Mouse (Mus musculus): ENCODE results near the gene Zfp672. TPM values are rescaled to one million over a fixed set of nuclear protein-coding genes. Genes with fewer than 3 reads are reported as not detected.

Gene Zfp672
- total and polyA plus RNA-seq, 3 experiments, result 31.2 to 38.8 (median 34.9) TPM

DNA sequence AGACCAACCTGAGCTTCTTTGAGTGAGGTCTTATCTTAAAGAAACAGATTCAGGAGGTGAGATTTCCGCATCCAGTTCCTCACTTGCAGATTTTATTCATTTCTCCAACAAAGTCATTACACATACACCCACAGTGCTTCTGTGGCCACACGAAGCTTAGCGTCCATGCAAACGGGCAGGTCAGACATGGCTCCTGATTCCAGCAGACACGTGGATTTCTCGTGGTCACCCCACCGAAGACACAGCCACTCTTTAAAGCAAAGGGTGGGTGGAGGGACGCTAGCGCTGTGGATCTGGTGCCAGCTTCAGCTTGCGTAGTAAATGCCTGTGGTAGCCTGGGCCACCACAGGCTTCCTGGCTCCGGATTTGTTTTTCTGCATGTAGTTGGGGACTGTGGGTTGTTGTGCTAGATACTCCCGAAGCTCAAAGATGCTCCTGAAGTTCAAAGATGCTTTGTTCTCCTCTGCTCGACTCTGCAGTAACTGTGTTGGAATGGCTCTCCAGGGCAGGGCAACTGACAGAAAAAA is 48.1 kb downstream of the Zfp672 start:
- dilution Hi-C loops (cut with MboI; ENCODE audit: extremely low pct_ligation_motif_present, extremely low pct_unique_long_range_greater_than_20kb, low sequenced_read_pairs) (no loop called here), in situ Hi-C loops (cut with MboI; ENCODE audit: low pct_ligation_motif_present, low pct_unique_long_range_greater_than_20kb, low sequenced_read_pairs) (no loop called here)
- Histone ChIP-seq H3K27ac (ENCODE audit: insufficient read depth, low read depth) (no peak overlapping the region), H3K27me3 (replicated peaks) (peaks cover 72% of the 10 kb centered on the region), H3K4me3 (replicated peaks in 1 of 3; ENCODE audit: low read depth in 2 of 3, low read length in 2 of 3, poor library complexity in 1 of 3) (peak overlapping the region in 1 of 3 experiments; percentile 21), H3K4me1 (ENCODE audit: control insufficient read depth in 1 of 2, insufficient read depth in 2 of 2) (peaks cover 14 to 19% of the 10 kb centered on the region in 2 experiments), H3K9me3 (replicated peaks; ENCODE audit: low read length) (no peaks in the 10 kb centered on the region), H3K36me3 (replicated peaks in 1 of 2; ENCODE audit: control insufficient read depth in 1 of 2, insufficient read depth in 1 of 2, low read length in 1 of 2) (no peaks in the 10 kb centered on the region), H3K79me2 (replicated peaks; ENCODE audit: control insufficient read depth, extremely low read depth, insufficient read depth, poor library complexity, severe bottlenecking) (no peaks in the 10 kb centered on the region), H3K4me2 (ENCODE audit: insufficient read depth, low read depth, poor library complexity, severe bottlenecking) (peak overlapping the region; percentile 85), H3K9ac (ENCODE audit: insufficient read depth, low read depth) (no peak overlapping the region)
- no peak for DNase-seq (ENCODE audit: extremely low read depth)
- TF ChIP-seq MAX (IDR thresholded peaks at IDR 0.05; ENCODE audit: low read length), result peak; percentile 60
- no peak for TF ChIP-seq SMC3 (IDR thresholded peaks at IDR 0.05; ENCODE audit: low read depth, low read length)
- no peak for TF ChIP-seq USF2 (conservative IDR thresholded peaks at IDR 0.05; ENCODE audit: low read depth, low read length)
- peak; percentile 54; the same call in 1 of the 2 replicates for TF ChIP-seq MXI1 (IDR thresholded peaks at IDR 0.05; ENCODE audit: low read depth, low read length)

DNA sequence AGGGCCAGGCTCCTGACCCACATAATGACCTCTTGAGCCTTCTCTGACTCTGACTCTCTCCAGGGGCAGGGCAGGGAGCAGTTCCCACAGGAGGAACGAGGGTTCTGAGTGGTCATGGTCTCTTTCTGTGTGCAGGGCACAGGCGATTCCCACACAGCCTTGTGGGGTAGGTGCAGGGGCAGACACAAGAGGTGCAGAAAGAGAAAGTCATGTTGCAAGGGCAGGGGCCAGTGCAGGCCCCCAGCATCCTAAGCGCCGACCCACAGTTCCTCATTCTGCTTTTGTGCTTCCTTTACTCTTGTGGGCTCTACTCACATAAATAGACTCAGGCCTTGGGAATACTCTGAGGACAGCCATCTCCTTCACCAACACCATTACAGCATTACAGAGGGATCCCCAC is 54.4 kb downstream of the Zfp672 start:
- Histone ChIP-seq H3K27me3 (replicated peaks) (peaks cover 74% of the 10 kb centered on the region), H3K4me1 (ENCODE audit: control insufficient read depth in 1 of 2, insufficient read depth in 2 of 2) (peaks cover 0 to 14% of the 10 kb centered on the region in 2 experiments; a peak in 2 of 4 replicates), H3K79me2 (replicated peaks; ENCODE audit: control insufficient read depth, extremely low read depth, insufficient read depth, poor library complexity, severe bottlenecking) (no peaks in the 10 kb centered on the region), H3K4me2 (ENCODE audit: insufficient read depth, low read depth, poor library complexity, severe bottlenecking) (0 out of 2 replicates have a peak overlapping the region, but pooled peaks have one; percentile 16), H3K27ac (ENCODE audit: insufficient read depth, low read depth) (no peak overlapping the region), H3K9me3 (replicated peaks; ENCODE audit: low read length) (no peaks in the 10 kb centered on the region), H3K4me3 (replicated peaks in 1 of 3; ENCODE audit: low read depth in 2 of 3, low read length in 2 of 3, poor library complexity in 1 of 3) (no peak overlapping the region), H3K9ac (ENCODE audit: insufficient read depth, low read depth) (no peak overlapping the region), H3K36me3 (replicated peaks in 1 of 2; ENCODE audit: control insufficient read depth in 1 of 2, insufficient read depth in 1 of 2, low read length in 1 of 2) (no peaks in the 10 kb centered on the region)
- in situ Hi-C loops (cut with MboI; ENCODE audit: low pct_ligation_motif_present, low pct_unique_long_range_greater_than_20kb, low sequenced_read_pairs) (no loop called here), dilution Hi-C loops (cut with MboI; ENCODE audit: extremely low pct_ligation_motif_present, extremely low pct_unique_long_range_greater_than_20kb, low sequenced_read_pairs) (no loop called here)
- TF ChIP-seq KAT2A (IDR thresholded peaks at IDR 0.05; ENCODE audit: insufficient replicate concordance, low read length) (no peak), MEF2A (IDR thresholded peaks at IDR 0.05; ENCODE audit: borderline replicate concordance, low read depth, low read length) (no peak), TCF12 (IDR thresholded peaks at IDR 0.05; ENCODE audit: low read depth, low read length) (no peak), CHD1 (IDR thresholded peaks at IDR 0.05; ENCODE audit: low read depth, low read length) (no peak), GABPA (IDR thresholded peaks at IDR 0.05; ENCODE audit: insufficient replicate concordance, low read depth, low read length) (no peak), SMC3 (IDR thresholded peaks at IDR 0.05; ENCODE audit: low read depth, low read length) (no peak), IRF4 (IDR thresholded peaks at IDR 0.05; ENCODE audit: low read depth, low read length) (no peak)
- no peak for DNase-seq (ENCODE audit: extremely low read depth)

DNA sequence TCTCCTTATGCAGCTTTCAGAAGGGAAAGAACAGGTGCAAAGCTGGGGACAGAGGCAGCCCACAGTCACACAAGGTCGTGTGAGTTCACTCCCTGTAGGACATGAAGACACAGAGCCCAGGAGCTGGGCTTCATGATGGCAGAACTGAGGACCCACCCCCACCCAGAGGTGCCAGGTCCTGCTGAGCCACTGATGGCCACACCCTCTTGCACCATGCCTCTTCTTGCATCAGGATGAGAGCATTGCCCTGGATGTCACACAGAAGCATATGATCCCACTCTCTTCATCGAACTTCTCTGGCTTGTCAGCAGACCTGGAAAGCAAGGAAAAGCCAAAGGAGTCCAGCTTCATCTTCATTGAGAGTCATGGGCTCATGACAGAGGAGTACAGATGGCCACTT is 55.6 kb downstream of the Zfp672 start, which contains the start of gene 4930438A08Rik:
4930438A08Rik (plus strand) TSS at position 228 of the 400 bp plus-strand sequence.
- in situ Hi-C loops (cut with MboI; ENCODE audit: low pct_ligation_motif_present, low pct_unique_long_range_greater_than_20kb, low sequenced_read_pairs) (no loop called here), dilution Hi-C loops (cut with MboI; ENCODE audit: extremely low pct_ligation_motif_present, extremely low pct_unique_long_range_greater_than_20kb, low sequenced_read_pairs) (no loop called here)
- Histone ChIP-seq H3K9me3 (replicated peaks; ENCODE audit: low read length) (no peaks in the 10 kb centered on the region), H3K27me3 (replicated peaks) (peaks cover 73% of the 10 kb centered on the region), H3K79me2 (replicated peaks; ENCODE audit: control insufficient read depth, extremely low read depth, insufficient read depth, poor library complexity, severe bottlenecking) (no peaks in the 10 kb centered on the region), H3K4me3 (replicated peaks in 1 of 3; ENCODE audit: low read depth in 2 of 3, low read length in 2 of 3, poor library complexity in 1 of 3) (no peak within 1 kb of the TSS), H3K27ac (ENCODE audit: insufficient read depth, low read depth) (no peak within 1 kb of the TSS), H3K36me3 (replicated peaks in 1 of 2; ENCODE audit: control insufficient read depth in 1 of 2, insufficient read depth in 1 of 2, low read length in 1 of 2) (no peaks in the 10 kb centered on the region), H3K4me2 (ENCODE audit: insufficient read depth, low read depth, poor library complexity, severe bottlenecking) (no peak within 1 kb of the TSS), H3K4me1 (ENCODE audit: control insufficient read depth in 1 of 2, insufficient read depth in 2 of 2) (peaks cover 0 to 14% of the 10 kb centered on the region in 2 experiments; a peak in 2 of 4 replicates), H3K9ac (ENCODE audit: insufficient read depth, low read depth) (no peak within 1 kb of the TSS)
- TF ChIP-seq MXI1 (IDR thresholded peaks at IDR 0.05; ENCODE audit: low read depth, low read length), result no peak
- no peak for TF ChIP-seq ELF1 (IDR thresholded peaks at IDR 0.05; ENCODE audit: low read depth, low read length)
- TF ChIP-seq MAX (IDR thresholded peaks at IDR 0.05; ENCODE audit: low read length), result no peak
- TF ChIP-seq MAZ (IDR thresholded peaks at IDR 0.05; ENCODE audit: low read depth, low read length), result no peak
- no peak for TF ChIP-seq ETS1 (conservative IDR thresholded peaks at IDR 0.05; ENCODE audit: low read depth, low read length)
- TF ChIP-seq KAT2A (IDR thresholded peaks at IDR 0.05; ENCODE audit: insufficient replicate concordance, low read length), result no peak
- no peak for TF ChIP-seq E2F4 (IDR thresholded peaks at IDR 0.05; ENCODE audit: insufficient replicate concordance, low read depth, low read length)
- no peak for TF ChIP-seq MEF2A (IDR thresholded peaks at IDR 0.05; ENCODE audit: borderline replicate concordance, low read depth, low read length)
- TF ChIP-seq GABPA (IDR thresholded peaks at IDR 0.05; ENCODE audit: insufficient replicate concordance, low read depth, low read length), result no peak
- no peak for TF ChIP-seq SIN3A (IDR thresholded peaks at IDR 0.05; ENCODE audit: low read length)
- no peak for TF ChIP-seq USF2 (conservative IDR thresholded peaks at IDR 0.05; ENCODE audit: low read depth, low read length)
- no peak for TF ChIP-seq NELFE (IDR thresholded peaks at IDR 0.05; ENCODE audit: low read depth, low read length)
- TF ChIP-seq BHLHE40 (IDR thresholded peaks at IDR 0.05; ENCODE audit: low read depth, low read length), result no peak
- TF ChIP-seq ZMIZ1 (IDR thresholded peaks at IDR 0.05; ENCODE audit: low read depth, low read length), result no peak
- no peak for TF ChIP-seq JUN (IDR thresholded peaks at IDR 0.05; ENCODE audit: insufficient read depth, low read depth, low read length)
- no peak for TF ChIP-seq CHD2 (IDR thresholded peaks at IDR 0.05; ENCODE audit: low read length)
- TF ChIP-seq EP300 (IDR thresholded peaks at IDR 0.05; ENCODE audit: low read length), result no peak
- DNase-seq (ENCODE audit: extremely low read depth), result no peak
